Mouse (Mus musculus) right cerebral cortex, postnatal 36 days (tissue): ENCODE measurements at regions not wholly inside any gene's neighbourhood (a gene's known extent, or its start where the extent isn't known, plus 50 kb on each side); places are given as distances from the start of the nearest gene placed in this dataset.

ENCODE experiments used
- DNase-seq, 2 experiments: peaks; one replicate each; pipeline ENCODE4 v3.0.0; 2022; ENCODE audit warnings: low spot score in 2 of 2, mixed read lengths in 1 of 2

GRCm38 (mm10) chr14:72219523-72219922 is 272.1 kb downstream of the Gm9195 start:
- no peak for DNase-seq

DNA sequence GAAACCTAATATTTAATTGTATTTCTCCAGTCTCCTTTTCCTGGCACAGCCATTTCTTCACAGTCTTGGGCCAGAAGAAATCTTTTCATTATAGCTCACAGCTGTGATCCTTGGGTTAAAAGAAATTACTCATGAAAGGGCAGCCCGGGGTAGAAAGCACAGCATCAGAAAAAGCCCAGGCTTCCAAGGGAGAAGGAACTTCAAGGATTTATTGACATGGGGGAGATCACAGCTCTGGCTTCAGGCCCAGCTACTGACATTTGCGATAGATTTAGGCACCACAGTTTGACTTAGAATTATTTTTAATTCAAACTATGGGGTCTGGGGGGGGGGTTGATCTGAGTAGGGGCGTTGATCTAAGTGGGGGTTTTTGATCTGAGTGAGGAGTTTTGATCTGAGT is 291.3 kb downstream of the Gm9195 start:
- no peak for DNase-seq

DNA sequence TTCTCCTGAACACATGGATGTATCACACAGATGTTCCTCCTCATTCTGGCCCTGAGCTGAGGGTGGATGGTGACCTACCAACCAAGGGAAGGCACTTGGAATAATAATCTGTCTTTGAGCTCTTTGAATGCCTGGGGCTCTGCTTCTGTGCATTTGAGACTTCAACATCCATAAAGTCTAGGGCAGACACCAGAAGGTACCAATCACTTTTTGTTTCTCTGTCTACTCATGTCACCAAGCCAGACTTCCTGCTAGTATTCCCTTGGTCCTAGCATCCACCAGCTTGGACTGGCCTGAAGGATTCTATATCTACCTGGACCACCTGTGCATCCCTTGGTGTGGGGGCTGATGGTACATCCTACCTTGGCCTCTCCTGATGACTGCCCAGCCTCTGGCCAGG is 291.7 kb downstream of the Gm9195 start:
- DNase-seq, result no peak

- DNase-seq, result no peak
Observed at GRCm38 (mm10) chr14:72197972-72198371, 293.7 kb downstream of the Gm9195 start.

DNA sequence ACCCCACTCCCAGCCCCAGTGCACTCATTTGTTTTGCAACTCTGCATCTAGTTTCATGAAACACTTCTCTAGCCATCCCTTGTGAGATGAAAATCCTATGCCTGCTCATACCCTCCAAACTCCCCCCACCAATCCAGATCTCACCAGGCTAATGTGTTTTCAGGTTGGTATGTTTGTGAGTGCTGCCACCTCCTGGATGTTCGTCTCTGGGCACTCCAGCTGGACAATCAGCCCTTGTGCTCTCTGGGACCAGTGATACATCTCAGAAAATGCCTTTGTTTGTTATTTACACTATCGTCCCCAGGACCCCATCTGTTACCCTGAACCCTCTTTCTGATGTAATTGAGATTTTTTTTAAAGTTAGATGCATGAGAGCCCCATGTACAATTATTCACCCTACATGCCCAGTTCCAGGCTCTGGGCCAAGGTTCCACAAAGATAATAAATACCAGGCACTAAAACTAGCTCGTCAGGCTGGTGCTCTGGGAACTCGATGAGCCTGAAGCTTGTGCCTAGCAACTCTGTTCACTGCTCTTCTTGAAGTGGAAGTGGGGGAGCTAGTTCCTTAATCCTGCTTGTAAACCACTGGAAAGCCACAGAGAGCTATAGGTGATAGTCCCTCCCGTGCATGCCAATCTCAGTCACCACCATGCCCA is 304.2 kb downstream of the Gm9195 start:
- DNase-seq, result peak; percentile 9 to 21

- no peak for DNase-seq
Observed at GRCm38 (mm10) chr14:72175751-72176150, 315.9 kb downstream of the Gm9195 start.

GRCm38 (mm10) chr14:72172549-72173405 is 318.9 kb downstream of the Gm9195 start:
- no peak for DNase-seq

- no peak for DNase-seq
Observed at GRCm38 (mm10) chr14:72171777-72172176, 319.9 kb downstream of the Gm9195 start.

DNA sequence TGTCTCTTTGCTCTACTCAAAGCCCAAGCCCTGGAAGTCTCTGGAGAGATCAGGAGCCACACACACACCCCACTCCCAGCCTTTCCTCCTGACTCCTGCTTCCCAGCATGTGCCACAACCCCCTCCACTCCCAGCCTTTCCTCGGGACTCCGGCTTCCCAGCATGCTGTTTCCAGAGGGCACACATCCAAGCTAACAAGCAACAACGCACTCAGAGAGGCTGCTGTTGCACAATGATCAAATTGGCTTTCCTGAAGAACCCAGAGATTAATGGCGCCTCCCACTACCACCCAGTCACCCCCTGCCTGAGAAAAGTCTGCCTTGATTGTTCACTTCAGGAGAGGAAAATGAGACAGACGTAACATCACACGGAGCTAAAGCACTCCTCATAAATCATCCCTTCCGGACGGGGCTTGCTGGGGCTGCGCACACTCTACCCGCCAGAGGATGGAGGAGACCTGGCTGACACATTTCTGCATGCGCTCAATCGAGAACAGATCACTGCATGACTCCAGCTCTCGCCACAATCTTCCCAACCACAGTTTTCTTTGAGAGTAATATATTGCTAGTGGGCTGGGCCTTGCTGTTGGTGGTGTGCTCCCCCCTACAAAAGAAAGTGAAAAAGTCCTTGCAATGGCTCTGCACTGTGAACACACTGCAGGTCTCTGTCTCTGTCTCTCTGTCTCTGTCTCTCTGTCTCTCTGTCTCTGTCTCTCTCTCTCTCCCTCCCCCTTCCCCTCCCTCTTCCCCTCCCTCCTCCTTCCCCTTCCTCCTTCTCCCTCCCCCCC is 332.9 kb downstream of the Gm9195 start:
- no peak for DNase-seq

GRCm38 (mm10) chr14:72155197-72155907 is 336.3 kb downstream of the Gm9195 start:
- DNase-seq, result no peak

GRCm38 (mm10) chr14:72151676-72152075 is 340.0 kb downstream of the Gm9195 start:
- no peak for DNase-seq

DNA sequence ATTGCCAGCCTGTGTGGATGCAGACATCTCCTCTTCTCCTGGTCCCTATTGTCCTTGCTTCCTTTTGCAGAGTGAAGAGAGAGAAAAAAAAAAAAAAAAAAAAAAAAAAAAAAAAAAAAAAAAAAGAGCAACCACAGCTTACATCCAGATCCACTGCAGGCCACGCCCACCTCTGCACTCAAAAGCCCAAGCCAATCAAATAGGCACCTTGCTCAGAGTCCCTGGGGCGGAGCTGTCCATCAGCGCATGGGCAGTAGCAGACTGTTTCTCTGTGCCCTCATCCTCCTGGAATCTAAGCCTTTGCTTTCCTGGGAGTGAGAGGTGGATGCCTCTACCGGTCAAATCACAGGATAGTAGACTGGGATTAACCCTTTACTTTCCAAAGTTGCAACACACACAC is 342.2 kb downstream of the Gm9195 start:
- DNase-seq, result no peak

- no peak for DNase-seq
Observed at GRCm38 (mm10) chr14:72148886-72149285, 342.8 kb downstream of the Gm9195 start.

DNA sequence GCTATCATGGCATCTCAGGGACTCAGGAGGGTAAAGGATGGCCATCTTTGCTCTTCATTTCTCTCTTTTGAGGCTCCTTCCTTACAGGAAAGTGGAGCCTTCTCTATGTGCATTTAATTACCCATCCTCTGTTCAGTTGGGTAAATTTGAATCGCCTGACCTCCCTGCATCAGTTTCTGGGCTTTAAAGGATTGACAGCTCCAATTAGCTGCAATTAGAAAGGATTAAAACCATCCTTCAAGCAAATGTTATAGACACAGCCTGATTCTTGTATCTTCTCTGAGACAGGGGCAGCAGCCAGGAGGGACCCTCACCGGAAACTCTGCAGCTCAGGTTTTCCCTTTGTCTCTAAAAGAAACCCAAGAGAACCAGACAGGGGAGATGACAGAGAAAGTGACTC is 345.3 kb downstream of the Gm9195 start:
- DNase-seq, result no peak

DNA sequence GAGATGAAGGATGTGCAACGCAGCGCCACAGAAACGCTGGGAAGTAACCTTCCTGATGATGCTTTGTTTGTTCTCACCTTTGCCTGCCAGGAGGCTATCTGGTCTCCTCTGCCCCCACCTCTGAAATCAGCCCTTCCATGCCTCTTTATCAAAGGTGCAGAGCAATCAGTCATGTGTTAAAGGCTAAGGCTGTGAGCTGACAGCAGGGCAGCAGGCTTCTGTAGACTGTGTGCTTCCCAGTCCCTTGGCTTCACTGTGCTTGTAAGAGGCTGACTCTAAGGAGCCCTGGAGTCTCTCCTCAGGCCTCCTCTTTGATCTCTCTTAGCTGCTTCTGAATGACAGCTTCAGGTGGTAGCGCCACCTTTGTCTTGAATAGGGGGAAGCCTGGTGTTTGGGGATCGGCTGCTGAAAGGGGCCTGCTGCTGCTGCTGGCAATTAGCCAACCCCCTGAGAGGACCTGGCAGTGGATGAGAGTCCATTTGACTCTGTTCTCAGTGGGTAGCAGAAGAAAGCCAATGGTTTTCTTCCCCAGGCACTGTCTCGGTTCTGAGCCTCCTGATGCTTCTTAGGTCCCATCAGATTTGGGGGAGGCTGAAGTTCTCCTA is 348.7 kb downstream of the Gm9195 start:
- DNase-seq, result no peak

GRCm38 (mm10) chr14:72141136-72141535 is 350.5 kb downstream of the Gm9195 start:
- DNase-seq, result no peak

- DNase-seq, result no peak
Observed at GRCm38 (mm10) chr14:72130149-72130548, 361.5 kb downstream of the Gm9195 start.

GRCm38 (mm10) chr14:72121786-72122185 is 369.9 kb downstream of the Gm9195 start:
- no peak for DNase-seq

DNA sequence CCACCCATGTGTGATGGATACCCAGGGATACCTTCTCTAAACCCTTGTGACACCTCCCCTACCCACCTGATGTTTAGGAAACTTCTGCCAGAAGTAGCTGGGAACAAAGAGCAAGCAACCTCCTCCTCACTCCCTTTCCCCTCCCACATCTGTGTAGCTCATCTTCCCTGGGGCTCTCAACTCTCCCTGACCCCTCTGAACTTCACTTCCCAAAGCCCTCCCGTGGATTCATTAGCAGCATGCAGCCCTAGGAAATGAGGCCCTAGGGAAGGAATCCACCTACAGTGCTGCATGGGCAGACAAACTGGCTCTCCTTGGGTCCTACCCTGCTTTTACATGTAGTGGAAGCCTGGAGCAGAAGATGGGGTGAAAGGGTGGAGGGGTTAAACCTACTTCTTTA is 370.6 kb downstream of the Gm9195 start:
- DNase-seq, result no peak

DNA sequence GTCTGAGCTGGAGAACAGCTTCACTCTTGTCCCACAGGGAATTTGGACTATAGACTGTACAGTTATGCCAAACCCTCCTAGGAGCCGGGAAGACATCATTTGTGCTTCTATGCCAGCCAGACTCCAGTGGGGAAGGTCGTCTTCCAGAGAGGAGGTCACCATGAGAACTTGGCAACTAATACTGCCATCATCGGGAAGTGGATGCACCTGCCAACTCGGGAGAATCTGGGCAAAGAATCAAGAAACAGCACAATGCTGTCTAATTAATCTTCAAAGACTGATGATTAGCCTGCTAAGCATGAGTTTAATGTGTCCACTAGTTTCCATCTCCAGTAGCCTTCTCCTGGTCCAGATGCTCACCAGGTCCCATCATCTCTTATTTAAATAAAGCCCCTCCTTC is 374.8 kb downstream of the Gm9195 start:
- DNase-seq, result no peak

GRCm38 (mm10) chr14:72113377-72113993 is 378.2 kb downstream of the Gm9195 start:
- no peak for DNase-seq
